Mouse (Mus musculus): Measurements from ENCODE around the gene Erc2.

Erc2 gene

DNA sequence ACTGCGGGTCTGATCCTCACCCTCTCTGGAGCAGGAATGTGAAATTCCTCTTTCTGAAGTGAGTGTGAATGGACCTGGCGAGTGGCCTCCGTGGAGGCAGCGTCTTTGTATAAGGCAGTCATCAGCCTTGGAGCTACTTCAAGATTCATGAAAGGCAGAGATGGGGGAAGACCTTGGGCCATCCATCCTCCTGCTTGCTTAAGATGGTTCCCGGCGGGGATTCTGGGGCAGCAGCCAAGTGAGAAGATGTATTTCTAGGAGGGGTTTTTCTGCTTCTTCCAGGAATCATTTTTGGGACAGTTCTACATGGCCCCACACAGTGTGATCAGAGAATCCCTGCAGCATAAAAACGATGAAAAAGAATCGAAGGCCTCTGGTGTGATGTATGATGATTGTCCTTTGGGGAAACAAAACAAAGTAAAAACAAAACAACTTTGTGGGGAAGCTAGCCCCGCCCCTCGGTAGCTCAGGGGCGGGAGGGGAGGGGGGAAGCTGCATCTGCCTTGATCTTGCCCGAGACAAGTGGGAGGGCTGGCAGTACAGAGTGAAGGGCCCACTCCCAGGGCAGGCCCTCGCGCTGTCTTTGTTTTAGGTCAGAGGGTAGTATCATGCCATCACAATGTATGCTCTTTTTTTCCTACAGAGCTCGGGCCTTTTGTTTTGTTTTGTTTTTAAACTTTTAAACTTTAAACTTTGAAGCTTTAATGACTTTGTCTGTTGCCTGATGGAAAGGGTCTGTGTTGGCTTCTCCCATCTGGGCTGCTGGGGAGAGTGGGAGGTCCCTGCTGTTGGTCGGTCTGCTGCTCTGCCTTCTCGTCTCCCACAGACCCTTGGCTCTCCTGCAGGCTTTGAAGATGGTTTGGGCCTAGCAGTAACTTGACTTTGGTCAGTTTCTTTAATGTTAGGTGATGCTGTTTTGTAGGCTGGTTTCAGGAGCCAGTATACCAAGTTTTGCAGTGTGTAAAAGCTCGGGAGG lies 435.9 kb downstream of the Erc2 start:
- in situ Hi-C loops (cut with MseI, MboI): no loop called here

DNA sequence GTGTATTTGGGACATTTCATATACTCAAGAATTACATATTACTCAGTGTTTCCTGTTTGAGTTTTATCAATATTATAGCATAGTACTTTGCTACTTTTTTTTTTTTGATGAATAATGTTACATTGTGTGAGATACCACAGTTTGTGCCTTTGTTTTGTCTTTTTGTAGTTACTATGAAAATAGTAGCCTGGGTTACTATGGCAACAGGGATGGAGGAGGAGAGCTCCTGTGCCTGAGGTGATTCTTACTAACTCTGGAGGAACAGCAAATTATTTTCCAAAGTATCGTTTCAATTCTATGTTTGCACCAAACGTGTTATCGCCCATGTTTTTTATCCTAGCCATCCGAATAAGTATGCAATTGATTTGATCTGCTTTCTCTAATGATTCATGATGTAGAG lies 438.7 kb downstream of the Erc2 start:
- in situ Hi-C loops (cut with MseI, MboI): no loop called here

DNA sequence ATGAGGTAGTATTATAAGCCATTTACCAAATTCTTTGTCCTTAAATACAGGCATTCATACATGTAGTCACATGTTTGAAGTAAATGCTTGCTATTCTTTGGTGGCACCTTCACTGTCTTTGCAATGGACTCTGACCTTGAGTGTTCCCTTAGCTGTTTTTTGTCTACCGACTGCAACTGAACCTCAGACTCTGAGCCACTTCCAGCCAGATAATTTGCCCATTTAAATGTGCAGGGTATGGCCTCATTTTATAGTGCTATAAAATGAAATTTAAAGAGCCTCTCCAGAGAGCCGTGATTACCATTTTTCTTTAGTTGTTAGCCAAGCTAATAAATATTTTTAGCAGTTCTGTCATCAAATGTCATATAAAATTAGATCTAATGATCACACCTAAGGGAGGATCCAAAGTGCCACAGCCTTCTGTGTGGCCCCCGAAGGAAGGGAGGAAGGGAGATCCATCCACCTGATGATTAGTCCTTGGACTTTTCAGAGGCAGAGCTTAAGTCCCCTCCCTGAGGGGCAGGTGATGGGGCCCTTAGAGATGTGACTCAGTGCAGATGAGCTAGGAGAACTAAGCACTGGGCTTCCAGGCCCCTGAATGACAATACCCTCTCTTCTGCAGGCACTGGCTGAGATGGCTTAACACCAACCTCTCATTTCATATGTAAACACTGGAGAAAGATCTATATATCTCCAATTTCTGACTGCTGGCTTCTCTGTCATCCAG lies 439.6 kb downstream of the Erc2 start:
- in situ Hi-C loops (cut with MseI, MboI): no loop called here

DNA sequence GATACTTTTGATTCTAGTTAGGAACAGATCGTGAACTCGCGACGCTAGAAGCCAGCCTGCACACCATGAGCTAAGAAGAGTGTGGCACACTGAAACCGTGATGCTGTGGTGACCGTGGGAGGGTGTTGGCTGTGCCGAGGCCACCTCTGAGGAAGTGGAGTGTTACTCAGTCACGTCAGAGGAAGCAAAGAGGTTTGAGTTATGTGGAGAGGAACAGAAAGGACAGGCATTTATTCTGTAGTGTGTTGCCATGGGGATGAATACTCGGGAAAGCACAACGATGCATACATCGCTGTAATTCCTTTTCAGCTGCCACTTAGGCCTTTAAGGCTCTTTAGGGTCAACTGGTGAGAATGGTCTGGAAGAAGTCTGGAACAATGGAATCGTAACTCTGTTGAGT lies 445.8 kb downstream of the Erc2 start:
- in situ Hi-C loops (cut with MseI, MboI): no loop called here

DNA sequence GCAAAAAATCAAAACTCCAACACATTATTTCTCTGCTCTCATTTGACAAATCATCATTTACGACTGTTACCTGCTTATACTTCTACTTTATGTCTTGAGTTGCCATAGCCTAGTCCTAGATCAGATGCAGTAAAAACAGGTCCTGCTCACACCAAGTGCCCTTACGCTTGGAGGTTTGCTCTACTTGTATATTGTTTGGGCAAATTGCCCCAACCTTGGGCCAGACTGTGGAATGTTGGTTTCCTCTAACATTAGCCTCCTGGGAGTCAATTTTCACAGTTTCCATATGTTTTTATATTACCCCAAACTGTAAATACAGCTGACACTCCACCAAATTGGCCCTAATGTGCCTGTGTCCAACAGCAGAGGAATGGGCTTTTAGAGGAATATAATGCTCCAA lies 447.6 kb downstream of the Erc2 start:
- in situ Hi-C loops (cut with MseI, MboI): no loop called here

DNA sequence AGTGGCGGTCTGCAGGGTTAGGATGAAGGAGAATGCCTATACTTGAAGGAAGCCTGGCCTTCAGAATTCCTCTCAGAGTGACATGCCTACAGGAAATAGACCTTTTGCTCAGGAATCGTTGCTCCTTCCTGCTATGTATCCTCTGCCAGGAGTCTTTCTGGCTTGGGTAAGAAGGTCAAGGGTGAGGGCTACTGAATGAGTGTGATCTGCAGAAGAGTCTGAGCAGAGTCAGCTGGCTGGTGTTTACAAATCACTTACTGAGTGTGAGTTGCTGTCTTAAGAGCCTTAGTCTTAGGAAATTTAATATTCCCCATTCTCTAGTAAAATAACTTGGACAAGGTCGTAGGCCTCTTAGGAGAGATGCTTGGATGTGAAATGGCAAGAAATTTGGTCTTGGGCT lies 450.3 kb downstream of the Erc2 start:
- in situ Hi-C loops (cut with MseI, MboI): no loop called here

DNA sequence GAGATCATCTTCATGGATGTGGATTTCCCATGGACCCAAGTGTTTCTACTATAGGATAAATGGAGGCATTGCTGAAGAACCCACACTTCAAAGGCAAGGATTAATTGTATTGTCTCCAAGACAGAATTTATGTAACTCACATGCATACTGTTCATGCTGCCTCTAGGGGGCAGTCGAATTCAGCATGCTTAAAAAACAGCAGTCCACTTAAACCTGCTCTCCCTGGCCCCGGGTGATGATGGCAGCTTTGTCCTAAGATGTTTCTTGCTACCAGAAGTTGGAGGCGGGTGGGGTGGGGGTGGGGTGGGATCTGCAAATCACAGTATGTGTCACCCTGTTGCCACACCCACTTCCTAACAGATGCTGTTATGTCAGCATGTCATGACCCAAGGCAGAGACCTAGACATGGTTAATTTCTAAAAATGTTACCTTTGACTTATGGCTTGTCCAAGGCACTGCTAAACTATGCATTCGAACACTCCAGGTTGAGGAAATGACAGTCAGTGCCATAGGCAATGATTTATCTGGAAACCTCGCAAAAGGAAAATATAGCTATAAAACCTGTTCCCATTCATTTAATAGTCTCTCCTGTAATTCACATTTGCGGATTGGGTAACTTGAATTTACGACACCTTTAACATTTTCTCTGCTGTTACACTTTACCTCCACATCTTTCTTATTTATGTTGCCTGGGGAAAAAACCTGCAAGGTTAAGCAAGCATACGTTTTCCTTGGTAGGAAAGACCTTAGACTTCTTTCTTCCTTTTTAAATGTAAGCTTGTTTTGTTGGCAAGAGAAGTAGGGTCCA lies 467.6 kb downstream of the Erc2 start:
- in situ Hi-C loops (cut with MseI, MboI): loop anchor here in 1 of 2 experiments (25.0 kb wide), 1 partner anchor 422 kb away; the partner anchor contains the start of gene Wnt5a

DNA sequence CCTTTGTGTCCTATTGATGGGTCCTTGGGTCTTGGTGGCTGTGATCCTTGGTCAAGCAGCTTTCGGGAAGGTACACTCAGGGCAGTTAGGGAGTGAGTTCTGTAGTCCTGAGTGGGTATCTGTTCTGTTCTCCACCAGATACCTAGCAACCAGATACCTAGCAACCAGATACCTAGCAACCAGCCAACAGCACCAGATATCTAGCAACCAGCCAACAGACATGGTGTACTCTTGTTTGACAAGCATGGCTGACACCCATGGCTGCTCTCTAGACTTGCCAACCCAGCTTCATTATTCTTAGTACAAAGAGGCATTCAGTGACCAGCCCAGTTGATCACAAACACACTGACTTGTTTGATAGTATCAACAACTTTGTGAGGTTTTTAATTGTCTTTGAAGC lies 469.1 kb downstream of the Erc2 start:
- in situ Hi-C loops (cut with MseI, MboI): loop anchor here in 1 of 2 experiments (25.0 kb wide), 1 partner anchor 421 kb away; the partner anchor contains the start of gene Wnt5a

DNA sequence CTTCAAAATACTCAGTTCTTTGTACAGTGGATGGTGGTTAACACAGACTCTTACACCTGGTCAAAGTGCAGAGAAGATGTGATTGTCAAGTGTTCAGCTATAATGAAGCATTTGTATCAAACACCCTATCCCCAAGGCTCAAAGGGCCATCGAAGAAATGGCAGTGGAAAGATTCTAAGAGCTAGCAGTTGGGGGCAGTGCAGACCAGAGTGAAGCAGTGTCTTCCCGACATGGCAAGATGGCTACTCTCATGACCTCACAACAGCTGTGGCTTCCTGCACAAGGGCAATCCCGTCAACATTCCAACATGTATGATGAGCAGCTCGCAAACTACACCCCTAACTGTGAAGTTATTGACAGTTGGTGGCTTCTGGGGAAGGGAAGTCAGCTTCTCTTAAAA lies 471.0 kb downstream of the Erc2 start:
- in situ Hi-C loops (cut with MseI, MboI): loop anchor here in 1 of 2 experiments (25.0 kb wide), 1 partner anchor 419 kb away; the partner anchor contains the start of gene Wnt5a

DNA sequence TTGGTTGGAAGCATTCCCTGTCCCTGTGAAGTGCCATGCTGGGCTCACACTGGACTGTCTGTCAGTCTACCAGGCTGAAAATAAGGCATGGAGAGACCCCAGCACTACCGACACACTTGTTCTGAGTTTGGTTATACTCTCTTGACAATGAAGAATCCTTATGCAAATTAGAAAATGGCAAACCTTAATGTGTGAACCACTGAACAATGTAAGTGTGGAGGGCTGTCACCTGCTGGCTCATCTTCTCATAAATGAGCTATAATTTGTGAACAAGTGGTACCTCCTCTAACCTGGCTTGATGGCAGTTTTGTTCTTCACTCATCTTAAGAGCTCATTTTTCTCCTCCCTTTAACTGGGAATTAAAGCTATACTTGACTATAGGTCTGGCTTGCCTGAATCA lies 471.7 kb downstream of the Erc2 start:
- in situ Hi-C loops (cut with MseI, MboI): loop anchor here in 1 of 2 experiments (25.0 kb wide), 1 partner anchor 418 kb away; the partner anchor contains the start of gene Wnt5a

DNA sequence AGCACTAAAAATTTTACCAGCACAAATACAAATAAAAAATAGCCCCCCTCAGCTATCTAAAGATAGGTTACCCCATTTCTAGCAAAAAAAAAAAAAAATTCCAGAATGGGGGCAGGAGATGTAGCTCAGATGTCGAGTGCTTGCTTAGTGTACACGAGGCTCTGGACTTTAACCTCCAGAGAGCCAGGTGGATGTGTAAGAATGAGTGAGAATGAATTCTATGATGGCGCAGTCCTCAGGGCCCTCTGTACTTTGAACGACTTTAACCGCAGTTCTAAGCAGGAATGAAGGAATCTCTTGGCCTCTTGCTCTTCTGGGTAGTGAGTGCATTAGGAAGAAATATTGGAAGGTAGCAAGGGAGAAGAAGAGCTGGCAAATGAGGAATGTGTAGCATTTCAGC lies 476.9 kb downstream of the Erc2 start:
- in situ Hi-C loops (cut with MseI, MboI): loop anchor here in 1 of 2 experiments (25.0 kb wide), 1 partner anchor 413 kb away; the partner anchor contains the start of gene Wnt5a

DNA sequence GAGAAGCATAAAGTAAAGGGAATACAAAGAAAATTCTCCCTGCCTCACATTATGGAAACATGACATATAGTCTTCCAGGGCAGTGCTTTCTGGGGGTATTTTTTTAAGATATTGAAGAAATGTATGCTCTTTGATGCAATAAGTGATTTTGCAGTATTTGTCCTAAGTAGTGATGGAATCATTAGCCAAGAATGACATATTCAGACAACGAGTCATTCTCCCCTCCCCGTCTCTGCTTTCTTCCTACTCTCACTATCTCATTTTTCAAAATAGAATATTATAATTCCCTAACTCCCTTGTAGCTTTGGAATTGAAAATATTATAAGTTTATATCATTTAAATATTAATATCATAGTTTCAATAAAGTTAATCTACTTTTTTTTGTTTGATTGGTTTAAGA lies 490.9 kb downstream of the Erc2 start:
- in situ Hi-C loops (cut with MseI, MboI): no loop called here

DNA sequence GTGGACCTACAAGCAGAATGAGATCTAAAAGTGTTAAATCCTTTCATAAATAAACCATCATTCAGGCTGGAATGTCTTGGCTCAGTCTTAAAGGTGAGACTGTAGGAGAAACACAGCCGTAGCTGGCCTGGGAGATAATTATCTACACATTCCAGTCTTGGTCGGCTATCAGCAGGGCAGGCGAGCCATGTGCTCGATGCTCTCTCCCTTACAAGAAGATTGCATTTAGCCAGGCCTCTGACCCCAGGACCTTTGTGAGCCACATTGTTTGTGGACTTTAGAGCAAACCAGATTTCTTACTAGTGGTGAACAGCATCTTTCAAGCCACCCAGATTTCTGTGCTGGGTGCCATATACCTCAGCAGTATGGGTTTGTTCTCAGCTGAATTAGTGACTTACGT lies 498.6 kb downstream of the Erc2 start:
- in situ Hi-C loops (cut with MseI, MboI): no loop called here

DNA sequence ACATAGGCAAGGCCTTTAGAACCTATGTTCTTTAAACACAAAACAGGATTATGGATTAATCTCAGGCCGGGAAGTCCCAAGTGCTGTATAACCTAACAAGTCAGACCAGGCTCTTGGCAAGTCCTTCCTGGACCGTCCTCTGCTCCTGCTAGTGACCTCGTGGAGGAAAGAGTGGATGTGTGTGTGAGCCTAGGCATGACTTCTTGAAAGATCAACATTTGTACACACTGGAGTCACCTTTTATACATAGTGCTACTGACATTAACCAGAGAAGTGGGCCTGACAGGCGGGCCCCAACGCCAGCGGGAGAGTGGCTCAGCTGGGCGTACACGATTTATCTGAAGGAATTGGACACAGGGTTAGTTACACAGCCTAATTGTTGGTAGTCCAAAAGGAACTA lies 504.6 kb downstream of the Erc2 start:
- in situ Hi-C loops (cut with MseI, MboI): no loop called here

DNA sequence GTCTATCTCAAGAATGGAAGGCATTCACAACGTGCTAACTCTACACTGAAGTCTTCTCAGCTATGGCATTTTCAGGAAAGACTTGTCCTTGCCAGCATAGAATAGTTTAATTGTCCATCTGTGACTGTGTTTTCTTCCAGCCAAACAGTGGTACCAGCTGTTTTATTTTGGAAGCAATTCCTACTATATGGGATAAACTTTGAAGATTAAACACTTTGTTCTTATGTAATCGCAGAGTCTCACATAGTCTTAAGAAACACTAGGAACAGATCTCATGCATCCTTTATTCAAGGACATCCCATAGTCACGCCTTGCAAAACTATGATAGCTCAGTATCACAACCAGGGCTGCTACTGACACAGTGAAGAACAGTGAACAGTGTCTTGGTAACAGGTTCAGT lies 506.8 kb downstream of the Erc2 start:
- in situ Hi-C loops (cut with MseI, MboI): no loop called here

DNA sequence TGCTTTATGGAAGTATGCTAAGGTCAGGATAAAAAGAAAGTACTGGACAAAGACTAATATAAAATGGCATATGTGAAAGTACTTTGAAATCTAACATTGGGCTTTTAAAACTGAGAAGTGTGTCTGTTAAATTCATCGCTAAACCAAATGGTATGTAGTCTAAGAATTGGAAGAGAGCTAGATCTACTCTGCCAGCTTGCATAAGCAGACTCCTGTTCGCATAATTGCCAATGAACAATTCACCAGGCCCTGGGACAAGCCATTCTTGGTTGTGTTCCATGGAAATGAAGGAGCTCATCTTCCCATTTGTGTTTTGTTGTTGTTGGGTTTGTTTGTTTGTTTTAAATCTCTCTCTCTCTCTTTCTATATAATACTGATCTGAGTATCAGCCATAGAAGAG lies 521.8 kb downstream of the Erc2 start:
- in situ Hi-C loops (cut with MseI, MboI): no loop called here

DNA sequence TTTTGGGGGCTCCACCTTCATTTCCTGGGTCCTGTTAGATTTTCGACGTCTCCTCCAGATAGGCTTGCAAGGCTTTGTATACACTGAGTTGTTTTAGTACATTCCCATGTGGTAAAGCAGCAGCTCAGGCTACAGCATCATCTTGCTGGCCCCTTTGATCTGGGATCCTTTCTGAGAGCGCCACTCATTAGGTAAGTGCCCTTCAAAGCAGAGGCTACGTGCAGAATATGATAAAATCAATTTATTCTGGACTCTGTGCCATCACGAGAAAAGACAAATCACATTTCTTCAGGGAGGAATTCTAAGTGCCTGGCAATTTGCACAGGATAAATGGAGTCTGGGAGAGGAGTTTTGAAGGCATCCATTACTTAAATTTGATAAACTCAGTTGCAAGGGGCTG lies 525.0 kb downstream of the Erc2 start:
- in situ Hi-C loops (cut with MseI, MboI): no loop called here

DNA sequence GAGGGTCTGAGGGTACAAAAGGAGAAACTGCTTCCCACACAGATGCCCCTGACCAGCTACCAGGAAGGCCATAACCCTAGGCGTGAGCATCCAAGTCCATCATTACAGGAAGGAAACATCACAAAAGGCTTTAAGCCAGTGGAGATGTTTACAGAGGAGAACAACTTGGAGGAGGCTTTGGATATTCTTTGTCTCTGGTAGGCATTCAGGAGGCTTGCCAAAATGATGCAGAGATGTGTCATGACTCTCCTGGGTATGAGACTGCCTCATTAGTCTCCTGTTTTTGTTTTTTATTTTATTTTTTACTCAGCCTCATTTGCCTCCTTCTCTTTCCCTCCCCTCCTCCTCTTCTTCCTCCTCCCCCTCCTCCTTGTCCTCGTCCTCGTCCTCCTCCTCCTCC lies 528.7 kb downstream of the Erc2 start:
- in situ Hi-C loops (cut with MseI, MboI): no loop called here

DNA sequence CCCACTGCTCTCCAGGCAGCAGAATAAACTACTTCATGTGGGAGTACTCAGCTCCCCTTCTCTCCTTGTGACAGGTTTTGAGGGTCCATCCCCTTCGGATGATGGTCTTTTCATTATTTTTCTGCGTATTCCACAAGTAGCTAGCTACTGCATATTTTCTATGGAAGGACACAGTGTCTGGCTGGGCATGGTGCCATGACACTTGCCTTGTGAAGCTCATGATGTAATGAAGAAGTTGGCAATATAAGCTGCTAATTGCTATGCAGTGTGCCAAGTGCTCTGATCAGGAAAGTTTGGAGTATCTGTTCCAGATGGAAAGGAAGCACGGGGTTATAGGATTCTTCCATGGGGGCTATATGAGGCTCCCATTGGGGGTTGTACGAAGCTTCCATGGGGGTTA lies 533.5 kb downstream of the Erc2 start:
- in situ Hi-C loops (cut with MseI, MboI): no loop called here

DNA sequence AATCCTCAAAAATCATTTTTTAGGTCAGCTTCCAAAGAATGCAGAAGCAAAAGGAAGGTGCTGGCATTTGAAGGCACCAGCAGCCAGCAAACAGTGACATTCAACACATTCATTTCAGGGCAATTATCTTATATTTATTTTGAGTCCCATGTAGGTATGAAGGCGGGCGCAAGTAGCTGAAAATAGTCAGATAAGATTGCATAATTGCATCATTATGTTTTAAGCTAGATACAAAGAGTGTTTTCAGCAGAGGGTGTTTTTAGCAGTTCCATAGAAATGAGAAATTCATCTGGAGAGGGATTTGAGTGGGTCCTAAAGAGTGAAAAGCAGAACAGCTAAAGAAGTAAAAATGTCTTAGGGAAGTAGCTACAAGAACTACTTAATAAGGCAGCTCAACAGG lies 538.6 kb downstream of the Erc2 start:
- in situ Hi-C loops (cut with MseI, MboI): no loop called here

DNA sequence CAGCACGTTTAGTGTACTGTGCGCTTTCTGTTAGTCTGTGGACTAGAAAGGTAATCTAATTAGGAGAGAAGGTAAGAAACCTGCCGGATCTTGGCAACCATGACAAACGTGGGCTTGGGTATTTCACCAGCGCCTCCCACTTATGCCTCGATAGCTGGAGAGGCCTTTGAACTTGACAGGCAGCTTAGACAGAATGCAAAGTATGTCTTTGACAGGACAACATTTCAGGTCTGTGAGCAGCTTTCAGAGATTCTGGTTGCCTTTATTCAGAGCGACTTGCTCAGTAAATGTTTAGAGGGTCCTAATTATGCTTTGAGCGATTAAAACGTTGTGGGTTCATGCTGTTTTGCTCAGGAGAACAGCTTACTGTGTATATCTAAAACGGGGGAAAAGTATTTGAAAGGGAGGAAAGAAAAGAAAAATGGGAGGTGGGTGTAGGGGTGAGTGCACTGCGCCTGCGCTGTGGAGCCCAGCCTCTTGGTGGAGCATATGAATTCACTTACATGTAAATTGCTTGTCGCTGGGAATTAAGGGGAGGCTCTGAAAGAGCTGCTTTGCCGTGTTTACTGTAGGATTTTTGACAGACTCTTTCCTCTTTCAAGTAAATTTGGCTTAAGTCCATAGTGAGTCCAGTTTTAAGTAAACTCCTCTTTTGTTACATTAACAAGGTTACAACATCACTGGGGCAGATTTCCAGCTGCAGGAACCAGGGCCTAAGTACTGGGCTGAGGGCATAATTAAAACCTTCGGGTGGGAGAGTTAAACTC lies 542.6 kb downstream of the Erc2 start:
- in situ Hi-C loops (cut with MseI, MboI): no loop called here

Data from mouse trophoblast stem cell (cell line).